Mouse (Mus musculus) layer of hippocampus, adult 11-12 months (tissue): ENCODE results near the gene Sft2d1.
"Not testable (repeated sequence)": the region's sequence is repeated elsewhere in the genome, so short reads cannot be mapped to it uniquely, and the experiment has no call there.

Experiments used
- DNase-seq: peaks from one replicate; pipeline ENCODE4 v3.0.0; 2022; ENCODE audit warnings: low spot score

The Sft2d1 gene

DNA sequence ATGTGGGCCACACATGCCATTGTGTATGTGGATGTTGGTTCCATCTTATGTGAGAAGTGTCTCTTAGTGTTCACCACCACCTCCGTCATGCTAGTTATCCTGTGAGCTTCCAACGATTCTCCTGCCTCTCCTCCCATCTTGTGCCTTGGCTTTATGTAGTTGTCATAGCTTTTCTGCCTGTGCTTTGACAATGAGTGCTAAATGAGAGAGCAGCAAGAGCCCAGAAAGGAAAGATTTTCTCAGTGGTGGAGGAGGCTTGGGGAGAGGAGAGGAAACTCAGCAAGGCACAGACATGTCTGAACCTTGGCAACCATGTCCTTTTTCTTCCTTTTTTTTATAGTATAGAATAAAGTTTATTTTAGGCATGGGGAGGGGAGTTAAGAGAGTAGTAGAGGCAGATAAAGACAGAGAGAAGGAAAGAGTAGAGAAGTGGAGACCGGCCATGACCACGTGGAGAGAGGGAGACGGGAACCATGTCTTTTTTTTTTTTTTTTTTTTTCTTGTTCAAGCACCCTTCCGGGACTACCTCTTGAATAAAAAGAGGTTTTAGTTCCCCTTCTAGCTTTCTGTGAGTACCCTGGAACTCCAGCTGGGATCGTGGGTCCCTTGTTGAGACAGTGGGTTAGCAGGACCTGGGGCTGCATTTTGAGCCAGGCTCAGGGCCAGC lies 8.0 kb upstream of the Sft2d1 start:
- DNase-seq: no peak

DNA sequence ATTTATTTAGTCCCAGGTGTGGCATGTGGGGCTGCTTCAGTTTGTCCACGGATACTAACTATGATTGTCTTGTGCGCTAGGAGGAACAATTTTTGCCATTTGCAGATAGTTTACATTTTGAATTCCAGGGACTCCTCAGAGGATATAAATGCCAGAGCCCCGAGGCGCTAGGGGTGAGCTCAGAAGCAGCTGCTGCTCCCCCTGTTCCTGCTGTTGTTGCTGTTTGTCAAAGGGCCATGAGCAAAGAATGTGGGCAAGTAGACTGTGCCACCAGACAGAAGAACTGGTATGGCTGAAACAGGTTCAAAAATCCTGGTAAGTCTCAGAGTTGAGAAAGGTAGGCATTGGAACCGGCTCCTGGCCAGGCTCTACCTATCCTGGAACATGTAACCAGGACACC lies 7.2 kb upstream of the Sft2d1 start:
- DNase-seq: no peak

DNA sequence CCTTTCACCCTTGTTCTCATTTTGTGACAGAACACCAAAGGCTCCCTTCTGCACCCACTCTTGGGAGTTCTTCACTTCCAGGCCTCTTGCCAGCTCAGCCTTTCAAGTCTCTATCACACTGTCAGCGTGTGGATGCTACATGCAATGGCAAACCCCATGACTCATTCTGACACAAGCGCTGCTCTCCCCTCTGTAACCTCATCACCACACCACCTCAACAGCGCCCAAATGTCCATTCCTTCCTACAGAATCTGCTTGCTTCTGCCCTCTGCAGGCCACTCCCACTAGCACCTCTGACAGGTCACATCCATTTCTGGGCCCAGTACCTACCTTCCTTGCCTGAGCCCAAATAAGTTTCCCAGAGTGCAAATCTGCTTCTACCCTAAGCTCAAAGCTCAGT lies 5.1 kb upstream of the Sft2d1 start:
- peak; percentile 27 for DNase-seq

DNA sequence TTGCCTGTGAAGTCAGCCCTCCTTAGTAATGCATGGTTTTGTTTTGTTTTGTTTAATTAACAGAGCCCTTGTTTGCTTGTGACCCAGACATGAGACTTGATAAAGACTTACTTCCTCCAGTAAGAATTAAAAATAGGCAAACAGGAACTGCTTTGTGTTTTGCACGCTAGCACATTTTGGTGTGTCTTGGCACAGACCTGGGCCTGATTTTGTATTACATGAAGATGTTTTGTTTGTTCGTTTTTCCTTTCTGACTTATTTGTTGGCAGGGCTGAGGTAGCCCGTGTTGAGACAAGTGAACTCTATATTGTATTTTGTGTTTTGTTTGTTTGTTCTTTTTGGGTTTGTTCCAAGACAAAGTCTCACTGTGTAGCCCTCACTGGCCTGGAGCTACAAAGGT lies 849 bp downstream of the Sft2d1 start:
- DNase-seq: no peak

DNA sequence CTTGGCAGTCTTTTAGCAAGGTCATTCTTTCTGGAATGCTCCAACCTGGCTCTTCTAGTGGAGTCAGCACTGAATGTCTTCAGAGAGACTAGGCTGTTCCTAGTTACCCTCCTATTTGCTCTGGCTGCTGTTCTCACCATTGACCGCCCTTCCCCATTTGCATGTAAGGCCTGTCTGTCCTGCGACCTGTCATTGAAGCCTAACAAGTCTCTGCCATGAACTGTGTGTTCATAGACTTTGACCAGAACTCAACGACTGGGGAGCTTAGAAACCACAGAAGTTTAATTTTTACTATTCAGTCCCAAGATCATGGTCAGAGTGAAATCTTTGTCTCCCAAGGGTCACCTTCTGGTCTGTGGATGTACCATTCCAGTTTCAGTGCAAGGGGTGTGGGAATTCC lies 3.1 kb downstream of the Sft2d1 start:
- DNase-seq: no peak

DNA sequence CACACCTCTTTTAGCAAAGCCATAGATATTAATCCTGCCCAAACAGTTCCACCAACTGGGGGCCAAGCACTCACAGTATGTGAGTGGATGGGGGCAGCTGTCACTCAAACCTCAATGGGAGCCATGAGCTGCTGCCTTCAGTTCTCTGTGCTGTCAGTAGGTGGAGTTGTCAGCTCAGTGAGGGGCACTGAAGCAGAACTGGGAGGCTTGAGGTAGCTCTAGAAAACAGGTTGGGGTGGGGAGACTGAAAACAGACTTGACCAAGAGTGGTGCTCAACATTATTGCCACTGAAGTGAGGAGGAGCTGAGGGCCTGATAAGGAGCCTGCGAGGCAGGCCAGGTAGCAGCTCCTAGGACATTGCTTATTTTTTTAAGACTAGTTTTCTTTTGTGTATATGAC lies 5.3 kb downstream of the Sft2d1 start:
- DNase-seq: no peak

DNA sequence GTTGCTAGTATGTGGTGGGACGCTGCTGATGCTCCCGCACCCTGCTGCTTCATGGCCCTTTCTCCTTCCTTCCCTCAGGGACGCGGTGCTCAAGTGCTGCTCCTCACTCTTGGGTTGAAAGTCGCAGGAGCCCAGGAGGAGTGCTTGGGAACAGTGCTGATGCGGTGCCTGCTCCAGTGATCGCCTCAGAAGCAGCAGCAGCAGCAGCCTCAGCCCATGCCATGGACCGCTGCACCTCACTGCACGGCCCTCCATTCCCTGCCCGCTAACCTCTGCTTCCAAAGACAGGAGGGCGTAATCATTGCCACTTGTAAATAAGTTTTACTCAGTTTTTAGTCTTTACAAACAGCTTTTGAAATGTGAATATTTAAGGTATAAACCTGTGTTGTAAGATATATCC lies 16.0 kb downstream of the Sft2d1 start:
- DNase-seq: not testable (repeated sequence)

DNA sequence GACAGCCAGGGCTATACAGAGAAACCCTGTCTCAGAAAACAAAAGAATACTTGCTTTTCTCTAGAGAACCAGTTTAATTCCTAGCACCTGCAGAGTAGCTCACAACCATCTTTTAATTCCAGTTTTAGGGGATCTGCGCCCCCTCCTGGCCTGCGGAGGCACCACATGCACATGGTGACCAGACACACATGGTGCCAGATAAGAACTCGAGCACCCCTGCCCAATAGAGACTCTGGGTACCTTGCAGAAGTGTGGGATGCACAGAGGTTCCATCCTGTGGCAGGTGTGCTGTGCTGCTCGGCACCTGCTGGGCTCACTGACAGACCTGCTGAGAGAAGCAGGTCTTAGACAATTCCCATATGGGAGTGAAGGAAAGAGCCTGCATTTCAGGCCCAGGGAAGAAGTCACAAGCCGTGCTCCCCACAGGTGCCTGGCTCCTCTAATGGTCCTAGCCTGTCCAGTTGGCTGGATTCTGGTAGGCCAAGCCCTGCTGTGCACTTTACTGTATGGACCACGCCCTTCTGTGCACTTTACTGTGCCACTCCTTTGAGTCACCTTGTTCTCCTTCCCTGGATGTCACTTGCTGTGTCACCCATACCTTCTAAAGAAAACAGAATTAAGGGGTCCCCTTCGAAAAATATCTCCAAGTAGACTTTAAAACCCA lies 17.7 kb downstream of the Sft2d1 start:
- no peak for DNase-seq

DNA sequence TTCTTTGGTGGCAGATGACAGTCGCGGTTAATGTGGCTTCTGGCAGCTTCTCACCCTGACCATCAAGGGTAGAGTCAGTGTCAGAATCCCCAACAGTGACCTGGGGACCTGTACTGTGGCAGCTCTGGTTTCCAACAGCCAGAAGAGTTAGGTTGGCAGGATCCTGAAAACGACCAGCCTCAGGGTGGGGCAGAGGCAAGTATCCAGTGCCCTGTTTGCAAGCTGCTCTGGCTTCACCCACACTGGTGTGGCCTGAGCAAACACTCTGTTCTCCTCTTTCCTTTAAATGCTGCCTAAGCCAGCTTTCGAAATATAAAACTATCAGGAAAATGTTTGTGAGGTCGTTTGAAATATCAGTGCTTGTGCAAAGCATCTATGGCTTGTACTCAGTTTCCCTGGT lies 19.7 kb downstream of the Sft2d1 start:
- no peak for DNase-seq

DNA sequence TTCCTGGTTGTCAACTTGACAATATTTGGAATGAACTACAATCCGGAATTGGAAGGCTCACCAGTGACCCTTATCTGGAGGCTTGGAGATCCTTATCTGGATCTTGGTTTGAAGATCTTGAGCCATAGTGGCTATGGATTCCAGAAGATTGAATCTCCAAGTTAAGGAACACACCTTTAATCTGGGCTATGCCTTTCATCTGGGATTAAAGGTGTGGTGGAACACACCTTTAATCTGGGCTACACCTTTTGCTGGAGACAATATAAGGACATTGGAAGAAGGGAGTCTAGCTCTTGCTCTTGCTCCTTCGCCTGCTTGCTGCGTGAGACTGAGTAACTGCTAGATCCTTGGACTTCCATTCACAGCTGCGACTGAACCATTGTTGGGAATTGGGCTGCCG lies 26.3 kb downstream of the Sft2d1 start, which contains the start of gene Prr18:
Gene Prr18 (plus strand): TSS at position 301 of the 400 bp plus-strand sequence.
- not testable (repeated sequence) for DNase-seq

DNA sequence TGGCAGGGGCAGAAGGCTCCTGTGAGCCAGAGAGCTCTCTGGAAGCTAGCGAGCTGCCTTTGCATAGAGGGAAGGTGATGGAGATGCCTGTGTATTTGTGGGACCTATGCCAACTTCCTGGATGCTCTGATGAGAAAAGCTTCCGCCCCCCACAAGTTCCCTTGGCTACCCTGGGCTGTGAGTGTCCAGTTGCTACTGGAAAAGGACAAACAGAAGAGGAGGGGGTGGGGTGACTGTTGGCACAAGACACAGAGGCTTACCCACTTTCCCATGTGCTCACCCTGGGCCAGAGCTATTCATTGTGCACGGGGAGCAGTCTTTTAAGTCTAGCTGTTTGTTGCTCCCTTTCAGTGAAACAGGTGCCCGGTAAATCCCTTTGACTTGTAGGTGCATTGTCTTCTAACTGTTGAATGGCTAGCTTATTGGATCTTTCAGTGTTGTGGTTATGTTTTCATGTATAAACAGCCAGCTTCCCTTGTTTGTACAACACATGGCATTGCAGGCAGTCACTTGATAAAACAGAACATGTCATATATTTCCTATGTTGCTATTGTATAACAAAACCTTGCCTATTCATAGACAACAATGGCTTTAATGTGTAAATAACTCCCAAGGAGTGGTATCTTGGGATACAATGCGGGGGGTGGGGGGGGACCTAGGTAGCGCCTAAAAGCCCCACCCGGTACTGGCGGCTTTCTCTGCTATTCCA lies 28.9 kb downstream of the Sft2d1 start:
- no peak for DNase-seq

DNA sequence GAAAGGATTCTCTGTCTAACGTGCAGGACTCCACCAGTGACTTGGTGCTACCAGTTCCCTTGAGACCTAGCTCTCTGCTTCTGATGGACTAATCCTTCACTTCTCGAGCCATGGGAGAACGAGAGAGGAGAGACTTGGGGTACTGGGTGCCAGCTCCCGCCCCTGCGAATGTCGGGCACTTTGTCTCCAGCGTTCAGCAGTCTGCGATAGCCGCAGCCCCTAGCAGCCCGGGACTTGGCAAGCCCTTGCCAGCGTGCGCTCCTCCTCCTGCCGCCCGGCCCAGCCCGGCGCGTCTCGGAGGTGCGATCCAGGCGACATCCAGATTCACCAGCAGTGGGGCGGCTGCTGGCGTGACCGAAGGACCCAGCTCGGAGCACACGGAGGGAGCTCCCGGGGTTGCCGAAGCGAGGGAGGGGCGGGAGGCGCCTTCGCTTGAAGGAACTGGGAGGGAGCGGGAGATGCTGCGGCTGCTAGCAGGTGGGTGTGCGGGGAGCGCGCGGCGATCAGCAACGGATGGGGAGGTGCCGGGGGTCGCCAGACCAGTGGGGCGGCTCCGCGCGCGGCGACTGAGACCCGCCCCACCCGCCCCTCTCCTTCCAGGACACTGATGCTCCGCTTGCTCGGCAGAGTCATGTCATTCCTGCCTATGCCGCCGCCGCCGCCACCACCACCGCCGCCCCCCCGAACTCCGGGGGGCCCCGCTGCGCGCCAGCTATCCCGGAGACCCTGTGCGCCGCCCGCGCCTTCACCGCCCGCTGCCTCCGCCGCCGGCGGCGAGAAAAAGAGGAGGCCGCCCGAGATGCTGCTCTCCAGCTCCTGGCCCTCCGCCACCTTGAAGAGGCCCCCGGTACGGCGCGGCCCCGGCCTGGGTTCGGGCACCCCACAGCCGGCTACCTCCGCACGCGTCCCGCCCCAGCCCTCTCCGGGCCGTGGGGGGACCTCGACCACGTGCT lies 29.8 kb downstream of the Sft2d1 start:
- peak; percentile 51 for DNase-seq

DNA sequence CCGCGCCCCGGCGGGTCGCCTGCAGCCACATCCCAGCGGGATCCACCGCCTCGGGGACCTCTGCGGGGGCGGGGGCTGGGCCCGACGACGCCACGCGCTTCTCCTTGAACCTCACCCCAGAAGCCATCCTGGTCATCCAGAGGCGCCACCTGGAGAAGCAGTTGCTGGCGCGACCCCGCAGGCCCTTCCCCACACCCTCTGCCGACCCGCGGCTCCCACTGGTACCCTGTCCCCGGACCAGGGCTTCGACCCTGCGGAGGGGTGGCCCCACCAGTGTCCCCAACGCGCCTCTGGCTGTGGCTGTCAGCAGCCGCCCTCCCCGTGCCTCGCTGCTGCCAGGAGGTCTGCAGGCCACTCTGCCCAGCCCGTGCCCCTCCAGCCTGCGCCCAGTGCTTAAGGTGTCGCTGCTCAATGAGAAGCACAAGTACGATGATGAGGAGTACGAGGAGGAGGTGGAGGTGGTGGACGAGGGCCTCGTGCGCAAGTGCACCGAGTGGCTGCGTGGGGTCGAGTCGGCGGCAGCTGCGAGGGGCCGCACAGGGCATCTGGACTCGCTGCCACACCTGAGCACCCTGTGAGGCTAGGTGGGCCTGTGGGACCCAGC lies 30.6 kb downstream of the Sft2d1 start:
- no peak for DNase-seq

DNA sequence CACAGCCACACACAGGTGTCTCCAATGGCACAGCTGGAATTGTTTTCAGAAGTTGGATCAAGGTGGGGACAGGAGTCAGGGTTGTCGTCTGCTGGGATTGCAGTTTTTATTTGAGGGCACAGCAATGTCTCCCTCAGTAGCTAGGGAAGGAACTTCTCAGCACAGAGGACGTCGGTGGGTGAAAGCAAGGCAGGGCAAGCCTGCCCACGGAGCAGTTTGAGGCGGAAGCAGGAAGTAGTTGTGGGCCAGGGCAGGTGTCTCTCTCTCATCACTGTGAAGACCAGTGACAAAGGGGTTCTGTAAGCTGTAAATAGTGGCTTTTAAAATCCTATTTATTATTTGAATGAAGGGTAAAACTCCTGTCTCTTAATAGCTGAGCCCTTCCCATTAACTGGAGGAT lies 31.8 kb downstream of the Sft2d1 start:
- no peak for DNase-seq

DNA sequence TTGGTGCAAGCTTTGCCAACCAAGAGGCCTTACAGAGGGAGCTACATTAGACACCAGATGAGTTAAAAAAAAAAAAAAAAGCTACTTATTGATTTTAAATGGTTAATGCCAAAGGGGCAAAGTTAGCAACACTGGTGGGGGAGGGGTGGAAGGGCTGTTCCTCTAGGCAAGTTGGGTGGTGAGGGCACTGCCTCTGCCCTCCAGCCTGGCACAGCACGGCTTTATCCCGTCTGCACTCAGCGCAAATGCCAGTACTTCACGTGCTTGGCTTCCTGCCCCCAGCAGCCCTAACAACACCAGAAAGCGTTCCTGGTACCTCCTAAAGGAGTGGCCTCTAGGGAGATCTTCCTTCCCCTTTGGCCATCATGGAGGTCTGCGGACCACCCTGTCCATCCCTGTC lies 32.5 kb downstream of the Sft2d1 start:
- DNase-seq: peak; percentile 45

DNA sequence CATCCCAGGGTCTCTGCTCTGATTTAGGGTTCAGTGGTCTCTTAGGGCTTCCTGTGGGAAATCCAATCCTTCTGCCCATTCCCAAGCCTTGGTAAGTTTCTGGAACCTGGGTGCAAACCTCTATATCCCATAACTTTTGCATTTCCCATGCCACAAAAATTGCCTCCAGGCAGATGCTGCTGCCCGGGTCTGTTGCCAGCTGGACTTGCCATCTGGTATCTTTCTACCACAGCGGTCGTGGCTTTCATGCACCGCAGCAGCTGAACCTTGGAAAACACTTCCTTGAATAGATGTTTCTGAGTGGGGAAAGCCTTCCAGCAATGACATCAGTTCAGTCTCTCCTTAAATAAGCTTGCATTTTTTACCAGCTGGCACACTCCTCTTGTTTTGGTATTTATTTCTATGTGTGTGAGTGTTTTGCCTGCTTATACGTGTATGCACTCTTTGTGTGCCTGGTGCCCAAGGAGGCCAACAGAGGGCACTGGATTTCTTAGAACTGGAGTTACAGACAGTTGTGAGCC lies 36.9 kb downstream of the Sft2d1 start:
- no peak for DNase-seq

DNA sequence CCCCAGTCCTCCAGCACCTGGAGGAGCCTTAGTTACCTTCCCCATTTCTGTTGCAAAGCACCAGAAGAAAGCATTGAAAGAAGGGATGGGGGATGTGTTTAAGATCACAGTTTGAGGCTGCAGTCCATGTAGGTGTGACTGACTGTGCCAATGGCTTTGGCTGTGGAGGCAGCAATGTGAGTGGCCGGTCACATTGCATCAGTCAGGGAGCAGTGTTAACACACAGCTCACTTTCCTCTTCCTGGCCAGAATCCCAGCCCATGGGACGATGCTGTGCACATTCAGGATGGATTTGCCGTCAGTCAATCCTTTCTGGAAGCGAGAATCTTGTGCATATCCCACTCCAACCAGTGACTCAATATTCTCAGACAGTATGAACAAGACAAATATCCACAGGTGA lies 38.0 kb downstream of the Sft2d1 start:
- no peak for DNase-seq

DNA sequence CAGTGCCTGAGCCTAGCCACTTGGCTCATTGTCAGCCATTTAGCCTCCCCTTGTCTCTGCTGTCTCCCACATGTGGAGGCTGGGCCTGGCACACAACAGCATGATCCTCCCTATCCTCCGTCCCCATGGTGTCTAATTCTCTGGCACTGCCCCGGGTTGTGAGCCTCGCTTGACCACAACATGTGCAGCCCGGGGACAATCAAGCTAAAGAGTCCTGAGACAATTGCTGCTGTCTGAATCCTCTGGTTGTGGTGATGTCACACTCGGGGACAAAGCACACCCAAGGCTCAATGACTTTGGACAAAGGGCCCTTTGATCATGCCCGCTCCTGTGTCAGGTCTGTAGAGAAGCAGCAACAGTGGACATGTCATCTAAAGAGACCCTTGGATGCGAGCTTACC lies 40.2 kb downstream of the Sft2d1 start:
- peak; percentile 76 for DNase-seq

DNA sequence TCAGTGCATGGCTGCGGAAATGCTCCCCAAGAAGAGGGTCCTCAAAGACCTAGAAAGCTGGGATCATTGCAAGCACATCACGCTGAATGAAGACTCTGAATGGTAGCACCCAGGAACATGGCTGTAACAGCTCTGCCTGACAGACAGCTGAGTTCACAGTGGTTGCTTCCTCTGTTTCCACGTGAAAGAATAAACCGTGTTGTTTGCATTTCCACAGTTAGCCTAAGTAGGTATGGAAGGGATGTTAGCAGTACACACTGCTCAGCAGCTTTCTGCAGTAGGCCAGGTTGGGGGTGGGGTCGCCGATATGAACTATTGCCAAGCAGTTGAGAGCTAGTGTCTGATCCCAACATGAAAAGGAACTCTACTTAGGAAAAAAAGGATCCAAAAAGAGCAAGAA lies 44.8 kb downstream of the Sft2d1 start, which contains the start of gene T2:
Gene T2 (plus strand): TSS at position 301 of the 400 bp plus-strand sequence.
- DNase-seq: no peak

DNA sequence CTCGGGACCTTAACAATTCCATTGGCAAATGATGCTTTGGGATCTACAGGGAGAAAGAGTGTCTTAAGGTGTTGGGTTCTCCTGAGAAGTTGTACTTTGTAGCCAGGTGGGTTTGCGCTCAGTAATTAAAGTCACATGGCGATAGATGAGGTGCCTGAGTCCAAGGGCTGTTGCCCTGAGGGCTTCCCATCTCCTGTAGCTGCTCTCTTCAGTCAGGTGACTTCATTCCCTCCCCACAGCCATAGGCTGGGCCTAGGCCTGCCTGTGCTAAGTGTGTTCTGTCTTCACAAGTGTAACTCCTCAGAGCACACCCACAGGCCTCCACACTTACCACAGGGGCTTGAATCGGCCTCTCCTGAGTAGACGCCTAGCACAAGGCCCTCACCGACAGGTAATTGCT lies 46.6 kb downstream of the Sft2d1 start:
- DNase-seq: no peak

DNA sequence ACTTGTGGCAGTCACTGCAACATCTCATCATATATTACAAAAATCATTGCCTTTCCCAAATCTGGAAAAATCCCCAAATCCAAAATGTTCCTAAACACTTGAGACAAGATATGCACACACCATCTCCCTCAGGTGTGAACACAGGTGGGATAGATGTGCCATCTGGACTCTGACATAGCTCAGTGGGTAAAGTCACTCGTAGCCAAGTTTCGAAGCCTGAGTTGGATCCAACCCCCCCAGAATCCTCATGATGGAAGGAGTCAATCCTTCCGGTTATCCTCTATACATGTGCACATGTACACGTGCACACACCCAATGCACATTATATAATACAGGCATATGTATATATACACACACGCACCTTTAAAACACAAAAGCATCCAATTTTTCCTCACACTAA lies 50.0 kb downstream of the Sft2d1 start:
- DNase-seq: no peak
